Mouse (Mus musculus) bone marrow, adult 2 months (tissue): ENCODE results near the gene 1700007K13Rik.

Source experiments
- CTCF ChIP-seq: fragments of 200-500 bp; IDR thresholded peaks from 2 replicates; pipeline ENCODE4 v1.5.1; 2011; ENCODE audit warnings: low read length, control low read depth; ENCODE audit not compliant: control insufficient read depth, insufficient read depth
- POLR2A ChIP-seq: fragments of 200-500 bp; IDR thresholded peaks from 2 replicates; pipeline ENCODE4 v1.6.1; 2011; ENCODE audit warnings: low read depth, mild to moderate bottlenecking, control low read depth, low read length, borderline replicate concordance; ENCODE audit not compliant: control insufficient read depth

DNA sequence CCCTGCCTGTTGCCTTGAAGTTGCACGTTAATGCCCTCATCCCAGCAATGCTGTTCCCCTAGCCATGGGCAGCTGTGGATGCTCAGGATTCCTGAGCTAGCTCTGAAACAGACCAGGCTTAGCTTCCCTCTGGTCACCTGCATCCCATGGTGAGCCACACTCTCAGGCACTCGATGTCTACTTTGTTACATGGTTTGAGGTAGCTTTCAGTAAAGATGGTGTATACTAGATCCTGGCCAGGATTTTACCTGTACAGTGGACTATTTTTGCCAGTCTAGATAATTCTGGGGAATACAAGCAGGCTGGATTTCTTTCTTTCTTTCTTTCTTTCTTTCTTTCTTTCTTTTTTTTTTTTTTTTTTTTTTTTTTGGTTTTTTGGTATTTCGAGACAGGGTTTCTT lies 39.7 kb upstream of the 1700007K13Rik start, which contains the start of gene Gm10134:
- TF ChIP-seq CTCF = no peak
- no peak for TF ChIP-seq POLR2A
